Mouse (Mus musculus): Measurements from ENCODE around the gene Slc36a1. TPM values are rescaled to one million over a fixed set of nuclear protein-coding genes. Genes with fewer than 3 reads are reported as not detected.

The Slc36a1 gene
- polyA plus RNA-seq, 1 experiment from 2014 or later: 3.7 TPM

- H3K27me3 ChIP-seq (ENCODE audit: control insufficient read depth, insufficient read depth, low read depth, low read length): no peaks in the 10 kb centered on the region
- no peak for ATAC-seq
- no peaks in the 10 kb centered on the region for H3K4me1 ChIP-seq (ENCODE audit: control insufficient read depth, insufficient read depth, low read length)
- H3K9me3 ChIP-seq (replicated peaks; ENCODE audit: control insufficient read depth, low read length, poor library complexity, severe bottlenecking): no peaks in the 10 kb centered on the region
- no peak overlapping the region for H3K9ac ChIP-seq (ENCODE audit: low read depth, low read length)
- no peak overlapping the region for H3K4me3 ChIP-seq (ENCODE audit: low read depth, low read length)
- WGBS: 94% methylated on average over 1 of the region's 1 CpGs
- no peak overlapping the region for H3K4me2 ChIP-seq (ENCODE audit: low read length)
- peaks cover 4% of the 10 kb centered on the region for H3K36me3 ChIP-seq (ENCODE audit: control insufficient read depth, insufficient read depth, low read length)
- no peak overlapping the region for H3K27ac ChIP-seq (ENCODE audit: low read length)
Measured at GRCm38 (mm10) chr11:55236815-55237214, 32.7 kb downstream of the Slc36a1 start.

- H3K36me3 ChIP-seq (ENCODE audit: control insufficient read depth, insufficient read depth, low read length): no peaks in the 10 kb centered on the region
- H3K9ac ChIP-seq (ENCODE audit: low read depth, low read length): no peak overlapping the region
- H3K27ac ChIP-seq (ENCODE audit: low read length): no peak overlapping the region
- no peaks in the 10 kb centered on the region for H3K9me3 ChIP-seq (replicated peaks; ENCODE audit: control insufficient read depth, low read length, poor library complexity, severe bottlenecking)
- no peak overlapping the region for H3K4me2 ChIP-seq (ENCODE audit: low read length)
- no peak for ATAC-seq
- 82% methylated on average over 3 of the region's 3 CpGs for WGBS
- H3K4me3 ChIP-seq (ENCODE audit: low read depth, low read length): no peak overlapping the region
- H3K4me1 ChIP-seq (ENCODE audit: control insufficient read depth, insufficient read depth, low read length): no peaks in the 10 kb centered on the region
- no peaks in the 10 kb centered on the region for H3K27me3 ChIP-seq (ENCODE audit: control insufficient read depth, insufficient read depth, low read depth, low read length)
Measured at GRCm38 (mm10) chr11:55239496-55239895, 35.3 kb downstream of the Slc36a1 start.

- H3K9me3 ChIP-seq (replicated peaks; ENCODE audit: control insufficient read depth, low read length, poor library complexity, severe bottlenecking): no peaks in the 10 kb centered on the region
- 65% methylated on average over 7 of the region's 7 CpGs for WGBS
- H3K4me3 ChIP-seq (ENCODE audit: low read depth, low read length): no peak overlapping the region
- H3K9ac ChIP-seq (ENCODE audit: low read depth, low read length): no peak overlapping the region
- ATAC-seq: no peak
- H3K27ac ChIP-seq (ENCODE audit: low read length): no peak overlapping the region
- H3K27me3 ChIP-seq (ENCODE audit: control insufficient read depth, insufficient read depth, low read depth, low read length): no peaks in the 10 kb centered on the region
- no peak overlapping the region for H3K4me2 ChIP-seq (ENCODE audit: low read length)
- no peaks in the 10 kb centered on the region for H3K4me1 ChIP-seq (ENCODE audit: control insufficient read depth, insufficient read depth, low read length)
- no peaks in the 10 kb centered on the region for H3K36me3 ChIP-seq (ENCODE audit: control insufficient read depth, insufficient read depth, low read length)
Measured at GRCm38 (mm10) chr11:55240556-55240955, 36.4 kb downstream of the Slc36a1 start.

GRCm38 (mm10) chr11:55250527-55250926 lies 46.4 kb downstream of the Slc36a1 start:
- Histone ChIP-seq H3K4me1 (ENCODE audit: control insufficient read depth, insufficient read depth, low read length) (no peaks in the 10 kb centered on the region), H3K4me2 (ENCODE audit: low read length) (no peak overlapping the region), H3K4me3 (ENCODE audit: low read depth, low read length) (no peak overlapping the region), H3K27me3 (ENCODE audit: control insufficient read depth, insufficient read depth, low read depth, low read length) (no peaks in the 10 kb centered on the region), H3K9me3 (replicated peaks; ENCODE audit: control insufficient read depth, low read length, poor library complexity, severe bottlenecking) (no peaks in the 10 kb centered on the region), H3K9ac (ENCODE audit: low read depth, low read length) (no peak overlapping the region), H3K27ac (ENCODE audit: low read length) (no peak overlapping the region), H3K36me3 (ENCODE audit: control insufficient read depth, insufficient read depth, low read length) (no peaks in the 10 kb centered on the region)
- ATAC-seq: no peak
- WGBS: 81% methylated on average over 6 of the region's 6 CpGs

- H3K4me1 ChIP-seq (ENCODE audit: control insufficient read depth, insufficient read depth, low read length): no peaks in the 10 kb centered on the region
- no peak overlapping the region for H3K27ac ChIP-seq (ENCODE audit: low read length)
- no peak overlapping the region for H3K4me2 ChIP-seq (ENCODE audit: low read length)
- 87% methylated on average over 9 of the region's 9 CpGs for whole genome bisulfite sequencing
- no peak for ATAC-seq
- no peak overlapping the region for H3K4me3 ChIP-seq (ENCODE audit: low read depth, low read length)
- no peak overlapping the region for H3K9ac ChIP-seq (ENCODE audit: low read depth, low read length)
- no peaks in the 10 kb centered on the region for H3K36me3 ChIP-seq (ENCODE audit: control insufficient read depth, insufficient read depth, low read length)
- H3K27me3 ChIP-seq (ENCODE audit: control insufficient read depth, insufficient read depth, low read depth, low read length): no peaks in the 10 kb centered on the region
- H3K9me3 ChIP-seq (replicated peaks; ENCODE audit: control insufficient read depth, low read length, poor library complexity, severe bottlenecking): no peaks in the 10 kb centered on the region
Measured at GRCm38 (mm10) chr11:55253391-55253790, 49.2 kb downstream of the Slc36a1 start.

- H3K9ac ChIP-seq (ENCODE audit: low read depth, low read length): no peak overlapping the region
- 90% methylated on average over 4 of the region's 4 CpGs for WGBS
- no peak overlapping the region for H3K4me3 ChIP-seq (ENCODE audit: low read depth, low read length)
- no peak overlapping the region for H3K27ac ChIP-seq (ENCODE audit: low read length)
- H3K4me1 ChIP-seq (ENCODE audit: control insufficient read depth, insufficient read depth, low read length): no peaks in the 10 kb centered on the region
- H3K36me3 ChIP-seq (ENCODE audit: control insufficient read depth, insufficient read depth, low read length): no peaks in the 10 kb centered on the region
- no peaks in the 10 kb centered on the region for H3K9me3 ChIP-seq (replicated peaks; ENCODE audit: control insufficient read depth, low read length, poor library complexity, severe bottlenecking)
- ATAC-seq: no peak
- no peak overlapping the region for H3K4me2 ChIP-seq (ENCODE audit: low read length)
- no peaks in the 10 kb centered on the region for H3K27me3 ChIP-seq (ENCODE audit: control insufficient read depth, insufficient read depth, low read depth, low read length)
Measured at GRCm38 (mm10) chr11:55261105-55261504, 57.0 kb downstream of the Slc36a1 start.

- Histone ChIP-seq H3K27me3 (ENCODE audit: control insufficient read depth, insufficient read depth, low read depth, low read length) (no peaks in the 10 kb centered on the region), H3K4me1 (ENCODE audit: control insufficient read depth, insufficient read depth, low read length) (no peaks in the 10 kb centered on the region), H3K9ac (ENCODE audit: low read depth, low read length) (no peak overlapping the region), H3K9me3 (replicated peaks; ENCODE audit: control insufficient read depth, low read length, poor library complexity, severe bottlenecking) (no peaks in the 10 kb centered on the region), H3K4me2 (ENCODE audit: low read length) (no peak overlapping the region), H3K27ac (ENCODE audit: low read length) (no peak overlapping the region), H3K36me3 (ENCODE audit: control insufficient read depth, insufficient read depth, low read length) (no peaks in the 10 kb centered on the region), H3K4me3 (ENCODE audit: low read depth, low read length) (no peak overlapping the region)
- WGBS: 71% methylated on average over 5 of the region's 5 CpGs
- ATAC-seq: no peak
Measured at GRCm38 (mm10) chr11:55262000-55262399, 57.9 kb downstream of the Slc36a1 start.

GRCm38 (mm10) chr11:55264318-55264717 lies 60.2 kb downstream of the Slc36a1 start:
- Histone ChIP-seq H3K9me3 (replicated peaks; ENCODE audit: control insufficient read depth, low read length, poor library complexity, severe bottlenecking) (no peaks in the 10 kb centered on the region), H3K9ac (ENCODE audit: low read depth, low read length) (no peak overlapping the region), H3K27me3 (ENCODE audit: control insufficient read depth, insufficient read depth, low read depth, low read length) (no peaks in the 10 kb centered on the region), H3K36me3 (ENCODE audit: control insufficient read depth, insufficient read depth, low read length) (no peaks in the 10 kb centered on the region), H3K27ac (ENCODE audit: low read length) (no peak overlapping the region), H3K4me2 (ENCODE audit: low read length) (no peak overlapping the region), H3K4me3 (ENCODE audit: low read depth, low read length) (no peak overlapping the region), H3K4me1 (ENCODE audit: control insufficient read depth, insufficient read depth, low read length) (no peaks in the 10 kb centered on the region)
- ATAC-seq: no peak
- 92% methylated on average over 2 of the region's 2 CpGs for WGBS

- no peak for ATAC-seq
- WGBS: 58% methylated on average over 2 of the region's 2 CpGs
Measured at GRCm38 (mm10) chr11:55265647-55266046, 61.5 kb downstream of the Slc36a1 start.

GRCm38 (mm10) chr11:55268580-55268979 lies 64.4 kb downstream of the Slc36a1 start:
- ATAC-seq: no peak
- Histone ChIP-seq H3K4me3 (ENCODE audit: low read depth, low read length) (no peak overlapping the region), H3K4me2 (ENCODE audit: low read length) (no peak overlapping the region), H3K36me3 (ENCODE audit: control insufficient read depth, insufficient read depth, low read length) (no peaks in the 10 kb centered on the region), H3K9ac (ENCODE audit: low read depth, low read length) (no peak overlapping the region), H3K4me1 (ENCODE audit: control insufficient read depth, insufficient read depth, low read length) (no peaks in the 10 kb centered on the region), H3K9me3 (replicated peaks; ENCODE audit: control insufficient read depth, low read length, poor library complexity, severe bottlenecking) (no peaks in the 10 kb centered on the region), H3K27ac (ENCODE audit: low read length) (no peak overlapping the region), H3K27me3 (ENCODE audit: control insufficient read depth, insufficient read depth, low read depth, low read length) (no peaks in the 10 kb centered on the region)
- WGBS: 94% methylated on average over 6 of the region's 6 CpGs

More at GRCm38 (mm10) chr11:55265647-55266046, 61.5 kb downstream of the Slc36a1 start:
- Histone ChIP-seq H3K27me3 (ENCODE audit: control insufficient read depth, insufficient read depth, low read depth, low read length) (no peaks in the 10 kb centered on the region), H3K4me1 (ENCODE audit: control insufficient read depth, insufficient read depth, low read length) (no peaks in the 10 kb centered on the region), H3K9ac (ENCODE audit: low read depth, low read length) (no peak overlapping the region), H3K4me3 (ENCODE audit: low read depth, low read length) (no peak overlapping the region), H3K9me3 (replicated peaks; ENCODE audit: control insufficient read depth, low read length, poor library complexity, severe bottlenecking) (no peaks in the 10 kb centered on the region), H3K27ac (ENCODE audit: low read length) (no peak overlapping the region), H3K4me2 (ENCODE audit: low read length) (no peak overlapping the region), H3K36me3 (ENCODE audit: control insufficient read depth, insufficient read depth, low read length) (no peaks in the 10 kb centered on the region)

All from midbrain, embryonic 16.5 days (tissue).